Mouse (Mus musculus): Measurements from ENCODE around the gene Vrk1. TPM values are rescaled to one million over a fixed set of nuclear protein-coding genes. Genes with fewer than 3 reads are reported as not detected.

Vrk1 gene
- polyA plus RNA-seq (2016; fragmentation: Nextera tagmentation; extraction: Ambion mirVana) = 109 and 110 TPM in 2 replicates

DNA sequence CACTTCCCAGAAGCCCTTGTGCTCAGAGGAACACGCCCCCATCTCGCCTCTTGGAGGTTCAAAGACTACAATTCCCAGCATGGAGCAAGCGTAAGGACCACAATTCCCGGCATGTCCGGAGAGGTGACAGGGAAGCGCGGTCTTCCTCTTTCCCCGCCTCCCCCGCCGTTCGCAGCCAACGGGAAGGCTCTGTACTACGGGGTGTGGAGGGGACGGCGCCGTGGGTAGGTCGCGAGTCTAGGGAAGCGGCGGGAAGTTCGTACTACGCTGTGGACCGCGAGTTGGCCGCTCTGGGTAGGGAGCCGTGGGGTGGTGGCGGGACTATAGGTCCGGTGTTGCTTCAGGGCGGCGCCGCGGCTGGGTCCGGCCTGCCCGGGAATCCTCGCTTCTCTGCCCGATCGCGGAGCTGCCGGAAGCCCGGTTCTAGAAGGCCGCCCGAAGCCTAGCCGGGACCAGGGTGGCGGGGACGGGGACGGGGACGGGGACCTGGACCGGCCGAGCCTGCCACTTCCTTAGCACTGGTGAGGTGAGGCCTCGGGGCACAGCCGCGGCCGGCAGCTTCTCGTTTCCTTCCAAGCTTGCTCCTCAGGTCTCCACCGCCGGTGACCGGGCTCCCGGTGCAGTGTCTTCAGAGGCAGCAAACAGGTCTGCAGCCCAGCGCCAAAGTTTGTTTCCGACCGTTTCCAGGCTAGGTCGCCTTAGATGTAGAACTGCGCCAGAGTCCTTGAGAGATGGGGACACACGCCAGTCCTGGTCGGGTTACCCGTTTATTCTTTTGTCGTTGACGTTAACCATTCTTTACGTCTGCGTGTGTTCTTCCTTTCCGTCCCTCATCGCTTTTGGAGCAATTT, at the start of gene Vrk1:
Gene Vrk1, plus strand, starts transcription at position 164 of the 851 bp plus-strand sequence.
- peaks cover 22% of the 10 kb centered on the region for H3K4me1 ChIP-seq
- DNase-seq (ENCODE audit: low spot score) = peak; percentile 95
- WGBS = under 1% methylated on average over 72 of the region's 72 CpGs
- peaks cover 9% of the 10 kb centered on the region; the same call in 1 of the 2 replicates for H3K36me3 ChIP-seq
- no peaks in the 10 kb centered on the region for H3K9me3 ChIP-seq (replicated peaks)
- peak within 1 kb of the TSS; percentile 91 for H3K27ac ChIP-seq (replicated peaks)
- peak within 1 kb of the TSS; percentile 83 for H3K4me3 ChIP-seq
- H3K27me3 ChIP-seq (ENCODE audit: low read depth, poor library complexity, severe bottlenecking) = no peaks in the 10 kb centered on the region

GRCm38 (mm10) chr12:105960592-105961330, 49.3 kb upstream of the Vrk1 start:
- H3K4me1 ChIP-seq = peaks cover 45% of the 10 kb centered on the region

GRCm38 (mm10) chr12:105961667-105962066, 48.4 kb upstream of the Vrk1 start:
- peaks cover 39% of the 10 kb centered on the region for H3K4me1 ChIP-seq
- H3K4me3 ChIP-seq = peak overlapping the region; percentile 62
- peak; percentile 26 for DNase-seq (ENCODE audit: low spot score)
- H3K27ac ChIP-seq (replicated peaks) = no peak overlapping the region; the same call in 1 of the 2 replicates
- H3K27me3 ChIP-seq (ENCODE audit: low read depth, poor library complexity, severe bottlenecking) = peaks cover 84% of the 10 kb centered on the region
- no peaks in the 10 kb centered on the region for H3K36me3 ChIP-seq
- H3K9me3 ChIP-seq (replicated peaks) = no peaks in the 10 kb centered on the region
- WGBS = 5% methylated on average over 12 of the region's 12 CpGs

More at GRCm38 (mm10) chr12:105960592-105961330, 49.3 kb upstream of the Vrk1 start:
- no peaks in the 10 kb centered on the region for H3K36me3 ChIP-seq
- no peaks in the 10 kb centered on the region for H3K9me3 ChIP-seq (replicated peaks)
- peaks cover 75% of the 10 kb centered on the region for H3K27me3 ChIP-seq (ENCODE audit: low read depth, poor library complexity, severe bottlenecking)
- 15% methylated on average over 19 of the region's 19 CpGs for WGBS
- H3K4me3 ChIP-seq = peak overlapping the region; percentile 34
- DNase-seq (ENCODE audit: low spot score) = peak; percentile 33
- H3K27ac ChIP-seq (replicated peaks) = peak overlapping the region; percentile 24; the same call in 1 of the 2 replicates

DNA sequence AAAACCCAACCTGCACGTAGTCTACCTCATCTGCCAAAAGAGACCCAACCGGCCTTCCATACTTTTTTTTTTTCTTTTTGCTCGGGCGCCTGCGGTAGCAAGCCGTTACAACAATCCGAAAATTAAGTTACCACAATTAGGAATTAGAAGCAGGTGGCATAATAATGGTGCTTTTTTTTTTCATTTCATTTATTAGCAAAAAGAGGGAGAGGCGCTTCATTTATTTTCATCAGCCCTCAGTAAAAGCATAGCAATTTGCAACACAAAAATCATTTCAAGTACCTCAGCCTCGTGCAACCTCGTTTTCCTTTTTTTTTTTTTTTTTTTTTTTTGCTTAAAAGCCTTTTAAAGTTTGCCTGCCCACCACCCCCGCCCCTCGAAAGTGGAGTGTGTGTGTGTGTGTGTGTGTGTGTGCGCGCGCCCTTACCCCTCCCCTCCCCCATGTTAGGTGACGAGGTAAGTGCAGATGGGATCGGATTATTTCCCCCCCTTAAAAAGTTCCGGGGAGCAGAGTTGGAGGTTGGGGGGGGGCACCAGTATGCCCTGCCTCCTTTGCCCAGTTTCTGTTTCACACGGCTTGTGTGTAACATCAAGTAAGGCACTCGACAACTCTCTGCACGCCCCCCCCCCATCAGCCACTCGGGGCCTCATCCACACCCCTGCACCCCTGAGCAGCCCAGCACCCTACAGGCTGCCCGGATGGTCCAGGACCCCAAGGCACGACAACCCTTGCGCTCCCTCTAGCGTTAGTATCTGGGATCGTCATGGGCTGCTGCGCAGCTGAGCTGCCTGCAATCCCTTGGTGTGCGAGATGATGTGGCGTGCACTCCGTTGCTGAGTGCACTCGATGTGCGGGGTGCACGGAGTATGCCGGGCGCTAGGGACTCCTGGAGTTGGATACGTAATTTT, 47.7 kb upstream of the Vrk1 start:
- H3K27ac ChIP-seq (replicated peaks) = peak overlapping the region; percentile 66
- no peaks in the 10 kb centered on the region for H3K36me3 ChIP-seq
- peaks cover 85% of the 10 kb centered on the region for H3K27me3 ChIP-seq (ENCODE audit: low read depth, poor library complexity, severe bottlenecking)
- H3K4me3 ChIP-seq = peak overlapping the region; percentile 62
- no peaks in the 10 kb centered on the region for H3K9me3 ChIP-seq (replicated peaks)
- 1% methylated on average over 37 of the region's 37 CpGs for WGBS
- peaks cover 41% of the 10 kb centered on the region for H3K4me1 ChIP-seq
- peak; percentile 92 for DNase-seq (ENCODE audit: low spot score)

DNA sequence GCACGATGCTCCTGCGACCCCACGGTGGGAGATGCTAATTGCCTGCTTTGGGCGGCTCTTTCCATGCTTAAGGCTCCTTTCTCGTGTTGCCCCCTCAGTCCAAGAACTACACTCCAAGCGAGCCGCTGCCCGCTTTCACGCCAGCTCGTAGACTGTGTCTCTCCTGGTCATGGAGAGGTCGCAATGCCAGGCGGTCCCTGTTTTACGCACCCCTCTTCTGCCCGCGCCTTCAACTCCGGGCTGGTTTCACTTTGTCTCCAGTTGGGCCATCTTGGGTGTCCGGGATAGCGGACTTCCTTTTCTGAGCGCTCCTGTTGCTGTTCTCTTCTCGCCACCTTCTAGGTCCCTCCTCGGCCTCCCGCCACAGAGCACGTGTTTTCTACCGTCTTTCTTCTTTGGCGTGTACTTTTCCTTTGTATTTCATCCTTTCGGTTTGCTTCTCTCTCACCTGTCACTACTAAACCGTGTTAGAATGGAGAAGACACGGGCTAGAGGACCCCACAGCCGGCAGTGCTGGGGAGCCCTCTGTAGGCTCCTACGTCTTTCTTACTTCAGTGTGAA, 46.9 kb upstream of the Vrk1 start:
- Histone ChIP-seq H3K36me3 (no peaks in the 10 kb centered on the region), H3K9me3 (replicated peaks) (no peaks in the 10 kb centered on the region), H3K27me3 (ENCODE audit: low read depth, poor library complexity, severe bottlenecking) (peaks cover 92% of the 10 kb centered on the region), H3K4me1 (peaks cover 48% of the 10 kb centered on the region), H3K4me3 (peak overlapping the region; percentile 62), H3K27ac (replicated peaks) (peak overlapping the region; percentile 66)
- DNase-seq (ENCODE audit: low spot score) = no peak
- 5% methylated on average over 30 of the region's 30 CpGs for WGBS

DNA sequence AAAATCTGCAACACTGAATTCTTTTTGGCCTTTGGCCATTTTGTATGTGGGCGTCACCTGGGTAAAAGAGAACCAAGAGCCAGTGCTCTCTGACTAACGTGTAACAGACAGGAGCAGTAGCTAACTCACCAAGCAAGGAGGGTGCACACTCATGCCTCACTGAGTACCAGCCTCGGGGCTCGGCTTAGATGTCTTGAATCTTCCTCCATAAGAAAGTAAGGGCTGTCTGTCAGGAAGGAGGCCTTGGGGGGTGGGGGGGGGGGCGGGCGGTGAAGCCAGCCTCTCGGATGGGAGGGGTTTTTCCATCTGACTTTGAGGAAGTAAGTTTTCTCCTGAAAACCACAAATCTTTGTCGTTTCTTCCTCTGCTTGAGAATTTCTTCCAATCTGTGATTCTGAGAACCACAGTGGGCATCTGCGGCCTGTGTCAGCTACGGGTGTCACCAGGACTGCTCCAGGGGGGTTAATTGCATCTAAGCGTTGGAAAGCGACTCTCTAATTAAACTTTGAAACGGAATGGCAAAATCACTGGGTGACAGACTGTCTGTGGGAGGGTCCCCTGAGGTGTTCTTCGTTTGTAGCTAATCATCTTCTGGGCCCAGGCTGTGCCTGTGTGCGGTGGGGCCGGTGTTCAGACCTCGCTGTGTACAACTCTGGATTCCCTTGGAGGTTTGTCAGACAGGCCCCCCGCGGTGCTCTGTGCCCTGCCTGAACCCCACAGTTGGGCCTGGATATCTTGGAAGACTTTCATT, 43.0 kb upstream of the Vrk1 start:
- Histone ChIP-seq H3K36me3 (no peaks in the 10 kb centered on the region), H3K9me3 (replicated peaks) (no peaks in the 10 kb centered on the region), H3K4me1 (peaks cover 29% of the 10 kb centered on the region), H3K27me3 (ENCODE audit: low read depth, poor library complexity, severe bottlenecking) (peaks cover 65% of the 10 kb centered on the region), H3K4me3 (0 out of 2 replicates have a peak overlapping the region, but pooled peaks have one; percentile 45), H3K27ac (replicated peaks) (no peak overlapping the region)
- no peak for DNase-seq (ENCODE audit: low spot score)
- 53% methylated on average over 19 of the region's 19 CpGs for WGBS

DNA sequence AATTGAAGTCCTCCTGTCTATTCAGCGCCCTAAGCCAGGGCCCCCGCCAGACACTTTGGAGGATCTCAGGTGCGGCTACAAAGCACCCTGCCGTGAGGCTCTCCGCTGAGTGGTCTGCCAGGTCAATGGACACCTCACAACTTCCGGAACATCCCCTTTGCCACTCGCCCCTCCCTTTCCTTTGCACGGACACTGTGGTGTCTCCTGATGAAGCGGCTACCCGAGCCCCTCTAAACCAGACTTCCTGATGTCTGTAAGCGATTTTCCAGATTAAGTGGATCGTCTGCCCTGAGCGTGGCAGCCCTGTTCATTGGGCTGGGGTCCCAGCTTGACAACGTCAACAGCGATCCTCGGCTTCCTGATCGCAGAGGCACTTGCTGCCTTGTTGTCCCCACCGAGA, 42.2 kb upstream of the Vrk1 start:
- no peaks in the 10 kb centered on the region for H3K36me3 ChIP-seq
- WGBS = 10% methylated on average over 18 of the region's 18 CpGs
- peak overlapping the region; percentile 61; the same call in 1 of the 2 replicates for H3K27ac ChIP-seq (replicated peaks)
- peak overlapping the region; percentile 45 for H3K4me3 ChIP-seq
- H3K27me3 ChIP-seq (ENCODE audit: low read depth, poor library complexity, severe bottlenecking) = peaks cover 60% of the 10 kb centered on the region
- peaks cover 22% of the 10 kb centered on the region for H3K4me1 ChIP-seq
- no peaks in the 10 kb centered on the region for H3K9me3 ChIP-seq (replicated peaks)
- DNase-seq (ENCODE audit: low spot score) = peak; percentile 42

GRCm38 (mm10) chr12:105971182-105971581, 38.8 kb upstream of the Vrk1 start:
- Histone ChIP-seq H3K27ac (replicated peaks) (no peak overlapping the region), H3K27me3 (ENCODE audit: low read depth, poor library complexity, severe bottlenecking) (peaks cover 27% of the 10 kb centered on the region)
- 75% methylated on average over 7 of the region's 7 CpGs for WGBS

DNA sequence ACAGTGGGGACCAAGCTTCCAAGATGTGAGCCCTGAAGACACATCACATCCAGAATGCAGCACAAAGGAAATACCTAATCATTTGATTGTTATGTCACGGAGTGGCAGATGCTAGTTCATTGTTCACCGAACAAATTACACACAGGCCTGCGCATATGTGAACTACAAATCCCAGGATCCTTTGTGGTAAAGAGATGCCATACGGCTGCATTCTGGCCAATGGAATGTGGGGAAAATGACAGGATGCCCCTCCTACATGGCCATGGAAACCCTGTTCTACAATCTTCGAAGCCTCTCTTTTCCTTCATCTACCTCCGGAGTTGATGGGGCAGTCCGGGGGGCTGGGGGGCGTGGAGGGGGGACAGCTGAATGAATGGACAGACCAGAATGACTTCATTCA, 37.4 kb upstream of the Vrk1 start:
- no peak for DNase-seq (ENCODE audit: low spot score)
- Histone ChIP-seq H3K9me3 (replicated peaks) (no peaks in the 10 kb centered on the region), H3K27ac (replicated peaks) (peak overlapping the region; percentile 87; the same call in 1 of the 2 replicates), H3K4me1 (peaks cover 27% of the 10 kb centered on the region), H3K4me3 (no peak overlapping the region), H3K36me3 (no peaks in the 10 kb centered on the region), H3K27me3 (ENCODE audit: low read depth, poor library complexity, severe bottlenecking) (peaks cover 13% of the 10 kb centered on the region; the same call in 1 of the 2 replicates)
- 90% methylated on average over 8 of the region's 8 CpGs for WGBS

More at GRCm38 (mm10) chr12:105971182-105971581, 38.8 kb upstream of the Vrk1 start:
- no peaks in the 10 kb centered on the region for H3K36me3 ChIP-seq
- H3K9me3 ChIP-seq (replicated peaks) = no peaks in the 10 kb centered on the region
- DNase-seq (ENCODE audit: low spot score) = no peak
- no peak overlapping the region for H3K4me3 ChIP-seq
- peaks cover 32% of the 10 kb centered on the region for H3K4me1 ChIP-seq

DNA sequence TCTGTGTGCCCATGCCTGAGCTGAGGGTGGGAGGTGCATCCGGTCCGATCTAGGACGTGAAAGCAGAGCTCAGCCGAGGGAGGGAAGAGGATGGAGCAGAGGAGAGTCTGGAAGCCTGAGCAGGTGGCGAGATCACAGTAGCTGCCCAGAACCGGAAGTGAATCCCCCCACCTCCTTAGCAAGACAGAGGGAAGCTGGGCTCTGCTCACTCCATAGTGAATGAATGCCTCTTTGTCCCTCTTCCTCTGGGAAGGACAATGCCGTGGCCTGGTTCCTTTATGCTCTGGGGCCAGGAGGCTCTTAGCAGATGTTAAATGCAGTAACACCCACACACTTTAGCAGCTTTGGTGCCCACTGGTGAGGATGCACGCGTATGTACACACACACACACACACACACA, 36.3 kb upstream of the Vrk1 start:
- Histone ChIP-seq H3K27ac (replicated peaks) (peak overlapping the region; percentile 87), H3K4me3 (no peak overlapping the region), H3K9me3 (replicated peaks) (no peaks in the 10 kb centered on the region), H3K36me3 (no peaks in the 10 kb centered on the region), H3K4me1 (peaks cover 18% of the 10 kb centered on the region), H3K27me3 (ENCODE audit: low read depth, poor library complexity, severe bottlenecking) (peaks cover 3% of the 10 kb centered on the region; the same call in 1 of the 2 replicates)
- DNase-seq (ENCODE audit: low spot score) = peak; percentile 47
- 37% methylated on average over 9 of the region's 9 CpGs for WGBS

DNA sequence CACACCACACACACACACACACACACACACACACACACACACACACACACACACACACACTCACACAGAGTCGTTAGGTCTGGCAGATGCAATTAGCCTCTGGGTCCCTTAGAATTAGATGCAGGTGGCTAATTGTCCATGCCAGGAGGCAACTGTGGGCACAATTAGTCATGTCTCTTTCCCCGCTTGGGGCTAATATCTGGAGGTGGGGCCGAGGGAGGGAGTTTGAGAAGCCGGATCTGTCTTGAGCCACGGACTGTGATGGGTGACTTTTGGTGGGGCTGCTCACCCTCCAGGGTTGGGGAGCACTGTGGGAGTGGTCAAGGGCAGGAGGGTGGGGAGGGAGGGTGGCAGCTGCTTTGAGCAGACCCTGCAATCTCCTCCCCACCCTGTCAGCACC, 35.9 kb upstream of the Vrk1 start:
- no peak overlapping the region for H3K4me3 ChIP-seq
- H3K36me3 ChIP-seq = no peaks in the 10 kb centered on the region
- peak overlapping the region; percentile 87 for H3K27ac ChIP-seq (replicated peaks)
- H3K9me3 ChIP-seq (replicated peaks) = no peaks in the 10 kb centered on the region
- H3K27me3 ChIP-seq (ENCODE audit: low read depth, poor library complexity, severe bottlenecking) = no peaks in the 10 kb centered on the region
- WGBS = 69% methylated on average over 5 of the region's 5 CpGs
- H3K4me1 ChIP-seq = peaks cover 17% of the 10 kb centered on the region
- no peak for DNase-seq (ENCODE audit: low spot score)
